Mouse (Mus musculus) C2C12 (cell line): ENCODE measurements around the gene Foxa3.

Experiments
- CEBPB ChIP-seq: IDR thresholded peaks from one replicate; pipeline ENCODE4 v1.6.1; 2011; ENCODE audit warnings: low read depth, mild to moderate bottlenecking, control low read depth, moderate library complexity
- CTCF ChIP-seq: IDR thresholded peaks from one replicate; pipeline ENCODE4 v1.5.1; 2011; ENCODE audit not compliant: control insufficient read depth, insufficient read depth, insufficient read length
- FOSL1 ChIP-seq: IDR thresholded peaks from one replicate; pipeline ENCODE4 v1.8.0; 2011; ENCODE audit warnings: mild to moderate bottlenecking, low read length; ENCODE audit not compliant: poor library complexity, insufficient read depth, severe bottlenecking
- MAX ChIP-seq: IDR thresholded peaks from one replicate; pipeline ENCODE4 v1.6.1; 2011; ENCODE audit warnings: mild to moderate bottlenecking, control low read depth
- MYOG ChIP-seq: IDR thresholded peaks from one replicate; pipeline ENCODE4 v1.6.1; 2011; ENCODE audit not compliant: control insufficient read depth, insufficient read length; ENCODE audit errors: extremely low read depth
- USF1 ChIP-seq: IDR thresholded peaks from one replicate; pipeline ENCODE4 v1.6.1; 2011; ENCODE audit warnings: low read depth, mild to moderate bottlenecking, control low read depth, moderate library complexity

- TF ChIP-seq CTCF: no peak
- TF ChIP-seq MYOG: no peak
- no peak for TF ChIP-seq CEBPB
- no peak for TF ChIP-seq USF1
- no peak for TF ChIP-seq MAX
- no peak for TF ChIP-seq FOSL1
Observed at GRCm38 (mm10) chr7:18989995-18990394, 33.3 kb downstream of the Foxa3 start.
